Mouse (Mus musculus): ENCODE measurements around the gene Gm45208. TPM values are rescaled to one million over a fixed set of nuclear protein-coding genes. Genes with fewer than 3 reads are reported as not detected.

The Gm45208 gene
- polyA plus RNA-seq, 1 experiment from 2014 or later, result 0.47 TPM

- Histone ChIP-seq H3K4me3 (ENCODE audit: low read depth, low read length) (peak overlapping the region; percentile 47), H3K27me3 (ENCODE audit: control insufficient read depth, insufficient read depth, low read length) (no peaks in the 10 kb centered on the region), H3K4me2 (ENCODE audit: low read depth, low read length) (peak overlapping the region; percentile 57), H3K27ac (ENCODE audit: low read depth, low read length) (peak overlapping the region; percentile 55), H3K36me3 (ENCODE audit: control insufficient read depth, insufficient read depth, low read length) (no peaks in the 10 kb centered on the region), H3K9ac (replicated peaks; ENCODE audit: low read depth, low read length) (peak overlapping the region; percentile 17), H3K9me3 (ENCODE audit: control insufficient read depth, low read length) (no peaks in the 10 kb centered on the region), H3K4me1 (ENCODE audit: control insufficient read depth, insufficient read depth, low read length) (0 out of 2 replicates have a peak, but pooled peaks cover 5% of the 10 kb centered on the region)
- 17% methylated on average over 11 of the region's 11 CpGs for WGBS
- no peak for ATAC-seq (ENCODE audit: low read depth)
Observed at GRCm38 (mm10) chrX:7722282-7722611, 202 bp downstream of the Gm45208 start.

GRCm38 (mm10) chrX:7722691-7723090, 646 bp downstream of the Gm45208 start:
- Histone ChIP-seq H3K4me1 (ENCODE audit: control insufficient read depth, insufficient read depth, low read length) (0 out of 2 replicates have a peak, but pooled peaks cover 5% of the 10 kb centered on the region), H3K27ac (ENCODE audit: low read depth, low read length) (no peak overlapping the region), H3K9me3 (ENCODE audit: control insufficient read depth, low read length) (no peaks in the 10 kb centered on the region), H3K9ac (replicated peaks; ENCODE audit: low read depth, low read length) (peak overlapping the region; percentile 17), H3K4me2 (ENCODE audit: low read depth, low read length) (peak overlapping the region; percentile 57), H3K27me3 (ENCODE audit: control insufficient read depth, insufficient read depth, low read length) (no peaks in the 10 kb centered on the region), H3K36me3 (ENCODE audit: control insufficient read depth, insufficient read depth, low read length) (no peaks in the 10 kb centered on the region), H3K4me3 (ENCODE audit: low read depth, low read length) (peak overlapping the region; percentile 47)
- WGBS, result 31% methylated on average over 4 of the region's 4 CpGs
- ATAC-seq (ENCODE audit: low read depth), result no peak

- H3K4me3 ChIP-seq (ENCODE audit: low read depth, low read length), result no peak overlapping the region
- no peak overlapping the region for H3K4me2 ChIP-seq (ENCODE audit: low read depth, low read length)
- no peak overlapping the region for H3K9ac ChIP-seq (replicated peaks; ENCODE audit: low read depth, low read length)
- no peak overlapping the region for H3K27ac ChIP-seq (ENCODE audit: low read depth, low read length)
- no peaks in the 10 kb centered on the region for H3K36me3 ChIP-seq (ENCODE audit: control insufficient read depth, insufficient read depth, low read length)
- H3K4me1 ChIP-seq (ENCODE audit: control insufficient read depth, insufficient read depth, low read length), result 0 out of 2 replicates have a peak, but pooled peaks cover 5% of the 10 kb centered on the region
- no peaks in the 10 kb centered on the region for H3K27me3 ChIP-seq (ENCODE audit: control insufficient read depth, insufficient read depth, low read length)
- no peak for ATAC-seq (ENCODE audit: low read depth)
- no peaks in the 10 kb centered on the region for H3K9me3 ChIP-seq (ENCODE audit: control insufficient read depth, low read length)
- 86% methylated on average over 7 of the region's 7 CpGs for WGBS
Observed at GRCm38 (mm10) chrX:7724135-7724534, 2.1 kb downstream of the Gm45208 start.

DNA sequence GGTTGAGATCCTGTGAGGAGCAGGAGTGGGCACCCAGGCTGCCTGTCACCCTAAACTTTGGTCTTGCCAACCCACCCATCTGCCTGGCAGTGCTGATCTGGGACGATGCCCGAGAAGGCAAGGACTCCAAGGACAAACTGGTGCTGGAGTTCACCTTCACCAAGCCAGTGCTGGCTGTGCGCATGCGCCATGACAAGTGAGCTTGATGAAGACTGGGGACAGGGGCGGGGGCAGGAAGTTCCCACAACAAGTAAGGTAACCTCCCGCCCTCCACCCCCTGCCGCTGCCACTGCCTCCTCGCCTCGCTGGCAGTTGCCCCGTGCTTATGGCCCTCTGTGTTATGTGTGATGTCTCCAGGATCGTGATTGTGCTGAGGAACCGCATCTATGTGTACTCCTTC, 3.8 kb downstream of the Gm45208 start:
- 82% methylated on average over 8 of the region's 12 CpGs for WGBS
- H3K9ac ChIP-seq (replicated peaks; ENCODE audit: low read depth, low read length), result no peak overlapping the region
- H3K4me2 ChIP-seq (ENCODE audit: low read depth, low read length), result no peak overlapping the region
- 0 out of 2 replicates have a peak, but pooled peaks cover 5% of the 10 kb centered on the region for H3K4me1 ChIP-seq (ENCODE audit: control insufficient read depth, insufficient read depth, low read length)
- no peak overlapping the region for H3K4me3 ChIP-seq (ENCODE audit: low read depth, low read length)
- H3K27ac ChIP-seq (ENCODE audit: low read depth, low read length), result no peak overlapping the region
- no peak for ATAC-seq (ENCODE audit: low read depth)
- no peaks in the 10 kb centered on the region for H3K27me3 ChIP-seq (ENCODE audit: control insufficient read depth, insufficient read depth, low read length)
- no peaks in the 10 kb centered on the region for H3K9me3 ChIP-seq (ENCODE audit: control insufficient read depth, low read length)
- H3K36me3 ChIP-seq (ENCODE audit: control insufficient read depth, insufficient read depth, low read length), result no peaks in the 10 kb centered on the region

DNA sequence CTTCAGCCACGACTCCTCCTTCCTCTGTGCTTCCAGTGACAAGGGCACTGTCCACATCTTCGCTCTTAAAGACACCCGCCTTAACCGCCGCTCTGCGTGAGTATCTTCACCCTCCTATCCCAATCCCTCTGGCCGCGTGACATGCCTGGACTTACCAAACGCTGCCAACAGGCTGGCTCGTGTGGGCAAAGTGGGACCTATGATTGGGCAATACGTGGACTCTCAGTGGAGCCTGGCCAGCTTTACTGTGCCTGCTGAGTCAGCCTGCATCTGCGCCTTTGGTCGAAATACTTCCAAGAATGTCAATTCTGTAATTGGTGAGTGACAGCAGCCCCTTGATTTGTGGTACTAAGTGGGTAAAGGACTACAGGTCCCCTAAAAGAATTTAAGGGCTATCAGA, 5.1 kb downstream of the Gm45208 start:
- H3K36me3 ChIP-seq (ENCODE audit: control insufficient read depth, insufficient read depth, low read length), result no peaks in the 10 kb centered on the region
- H3K27ac ChIP-seq (ENCODE audit: low read depth, low read length), result no peak overlapping the region
- H3K4me1 ChIP-seq (ENCODE audit: control insufficient read depth, insufficient read depth, low read length), result 0 out of 2 replicates have a peak, but pooled peaks cover 5% of the 10 kb centered on the region
- H3K4me2 ChIP-seq (ENCODE audit: low read depth, low read length), result no peak overlapping the region
- WGBS, result 93% methylated on average over 13 of the region's 13 CpGs
- no peaks in the 10 kb centered on the region for H3K27me3 ChIP-seq (ENCODE audit: control insufficient read depth, insufficient read depth, low read length)
- H3K9me3 ChIP-seq (ENCODE audit: control insufficient read depth, low read length), result no peaks in the 10 kb centered on the region
- ATAC-seq (ENCODE audit: low read depth), result no peak
- no peak overlapping the region for H3K9ac ChIP-seq (replicated peaks; ENCODE audit: low read depth, low read length)
- H3K4me3 ChIP-seq (ENCODE audit: low read depth, low read length), result no peak overlapping the region

DNA sequence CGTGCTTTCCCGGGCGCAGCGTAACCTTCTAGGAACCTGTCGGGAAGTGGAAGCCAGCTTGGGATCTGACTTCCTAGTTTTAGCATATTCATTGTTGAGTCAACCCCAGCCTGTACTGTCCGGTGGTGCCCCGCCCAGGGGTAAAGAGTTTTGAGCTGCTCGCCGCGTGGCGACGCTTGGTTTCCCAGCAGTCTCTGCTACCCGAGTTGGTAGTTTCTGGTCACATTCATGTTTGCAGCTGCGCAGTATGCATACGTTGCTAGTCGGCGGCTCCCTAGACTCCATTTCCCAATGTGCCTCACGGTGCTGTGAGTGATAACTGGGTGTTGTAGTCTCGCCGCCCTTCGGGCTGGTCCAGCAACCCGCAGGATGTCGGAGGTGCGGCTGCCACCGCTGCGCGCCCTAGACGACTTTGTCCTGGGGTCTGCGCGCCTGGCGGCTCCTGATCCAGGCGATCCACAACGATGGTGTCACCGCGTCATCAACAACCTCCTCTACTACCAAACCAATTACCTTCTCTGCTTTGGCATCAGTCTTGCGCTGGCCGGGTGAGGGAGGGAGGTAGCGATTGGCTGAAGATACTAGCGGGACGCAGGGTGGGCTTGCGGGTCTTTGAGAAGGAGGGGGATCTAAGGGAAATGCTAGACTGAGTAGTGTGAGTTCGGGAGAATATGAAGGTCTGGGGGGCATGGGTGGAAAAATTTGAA, 6.3 kb downstream of the Gm45208 start, which contains the start of gene Praf2:
Praf2 (plus strand) TSS at position 225 of the 707 bp plus-strand sequence.
- Histone ChIP-seq H3K4me2 (ENCODE audit: low read depth, low read length) (peak within 1 kb of the TSS; percentile 53), H3K9me3 (ENCODE audit: control insufficient read depth, low read length) (no peaks in the 10 kb centered on the region), H3K27ac (ENCODE audit: low read depth, low read length) (peak within 1 kb of the TSS; percentile 73), H3K36me3 (ENCODE audit: control insufficient read depth, insufficient read depth, low read length) (no peaks in the 10 kb centered on the region), H3K27me3 (ENCODE audit: control insufficient read depth, insufficient read depth, low read length) (no peaks in the 10 kb centered on the region), H3K4me1 (ENCODE audit: control insufficient read depth, insufficient read depth, low read length) (no peaks in the 10 kb centered on the region), H3K9ac (replicated peaks; ENCODE audit: low read depth, low read length) (peak within 1 kb of the TSS; percentile 50), H3K4me3 (ENCODE audit: low read depth, low read length) (peak within 1 kb of the TSS; percentile 39)
- WGBS, result 15% methylated on average over 42 of the region's 42 CpGs
- peak; percentile 94 for ATAC-seq (ENCODE audit: low read depth)

DNA sequence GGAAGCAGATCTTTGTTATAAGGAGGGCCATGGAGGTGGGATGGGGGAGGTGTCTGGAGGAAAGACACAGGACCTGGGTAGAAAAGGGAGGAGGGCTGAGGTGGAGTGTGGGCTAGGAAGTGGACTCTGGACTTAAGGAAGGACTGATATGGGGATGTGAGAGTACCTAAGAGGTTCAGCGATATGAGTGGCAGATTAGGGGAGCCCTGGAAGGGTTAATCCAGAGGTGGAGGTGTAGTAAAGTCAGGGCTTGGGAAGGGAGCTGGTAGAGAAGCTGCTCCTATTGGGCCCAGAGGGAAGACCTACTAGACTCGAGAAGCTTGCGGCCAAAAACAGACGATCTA, 6.8 kb downstream of the Gm45208 start:
- peak overlapping the region; percentile 53 for H3K4me2 ChIP-seq (ENCODE audit: low read depth, low read length)
- no peaks in the 10 kb centered on the region for H3K36me3 ChIP-seq (ENCODE audit: control insufficient read depth, insufficient read depth, low read length)
- peak overlapping the region; percentile 39 for H3K4me3 ChIP-seq (ENCODE audit: low read depth, low read length)
- H3K27me3 ChIP-seq (ENCODE audit: control insufficient read depth, insufficient read depth, low read length), result no peaks in the 10 kb centered on the region
- 25% methylated on average over 4 of the region's 4 CpGs for WGBS
- H3K9me3 ChIP-seq (ENCODE audit: control insufficient read depth, low read length), result no peaks in the 10 kb centered on the region
- H3K9ac ChIP-seq (replicated peaks; ENCODE audit: low read depth, low read length), result peak overlapping the region; percentile 50
- H3K4me1 ChIP-seq (ENCODE audit: control insufficient read depth, insufficient read depth, low read length), result no peaks in the 10 kb centered on the region
- peak overlapping the region; percentile 73 for H3K27ac ChIP-seq (ENCODE audit: low read depth, low read length)
- ATAC-seq (ENCODE audit: low read depth), result no peak

DNA sequence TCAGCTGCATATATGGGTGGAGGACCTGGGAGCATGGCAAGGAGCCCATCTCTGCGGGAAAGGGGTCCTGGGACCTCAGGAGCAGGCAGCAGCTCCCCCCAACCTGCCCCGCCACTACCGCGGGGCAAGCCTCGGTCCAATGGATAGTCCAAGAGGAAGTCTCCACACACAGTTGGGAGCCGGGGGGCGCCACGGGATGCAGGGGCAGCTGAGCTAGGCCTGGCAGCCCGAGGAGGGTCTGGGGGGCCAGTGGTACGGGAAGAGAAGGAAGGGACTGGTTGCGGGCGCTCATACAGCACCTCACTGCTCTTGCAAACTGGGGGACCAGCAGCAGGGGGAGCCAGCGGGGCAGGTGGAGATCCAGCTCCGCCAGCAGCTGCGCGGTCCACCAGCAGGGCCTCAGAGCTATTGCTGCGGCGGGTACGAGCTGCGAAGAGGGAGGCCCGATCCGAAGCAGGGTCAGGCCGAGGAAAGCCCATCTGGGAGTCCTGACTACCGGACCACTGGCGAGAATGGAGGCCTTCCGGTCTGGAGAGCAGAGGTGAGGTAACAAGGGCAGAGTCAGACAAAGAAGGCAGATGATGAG, 11.6 kb downstream of the Gm45208 start:
- H3K9me3 ChIP-seq (ENCODE audit: control insufficient read depth, low read length), result no peaks in the 10 kb centered on the region
- no peak overlapping the region for H3K9ac ChIP-seq (replicated peaks; ENCODE audit: low read depth, low read length)
- no peaks in the 10 kb centered on the region for H3K27me3 ChIP-seq (ENCODE audit: control insufficient read depth, insufficient read depth, low read length)
- ATAC-seq (ENCODE audit: low read depth), result no peak
- no peak overlapping the region for H3K27ac ChIP-seq (ENCODE audit: low read depth, low read length)
- no peak overlapping the region for H3K4me2 ChIP-seq (ENCODE audit: low read depth, low read length)
- H3K4me3 ChIP-seq (ENCODE audit: low read depth, low read length), result no peak overlapping the region
- no peaks in the 10 kb centered on the region for H3K4me1 ChIP-seq (ENCODE audit: control insufficient read depth, insufficient read depth, low read length)
- WGBS, result 43% methylated on average over 25 of the region's 26 CpGs
- H3K36me3 ChIP-seq (ENCODE audit: control insufficient read depth, insufficient read depth, low read length), result no peaks in the 10 kb centered on the region

- no peaks in the 10 kb centered on the region for H3K27me3 ChIP-seq (ENCODE audit: control insufficient read depth, insufficient read depth, low read length)
- H3K27ac ChIP-seq (ENCODE audit: low read depth, low read length), result no peak overlapping the region
- H3K4me1 ChIP-seq (ENCODE audit: control insufficient read depth, insufficient read depth, low read length), result no peaks in the 10 kb centered on the region
- H3K4me3 ChIP-seq (ENCODE audit: low read depth, low read length), result no peak overlapping the region
- H3K9ac ChIP-seq (replicated peaks; ENCODE audit: low read depth, low read length), result no peak overlapping the region
- WGBS, result 75% methylated on average over 11 of the region's 14 CpGs
- ATAC-seq (ENCODE audit: low read depth), result no peak
- H3K36me3 ChIP-seq (ENCODE audit: control insufficient read depth, insufficient read depth, low read length), result no peaks in the 10 kb centered on the region
- H3K4me2 ChIP-seq (ENCODE audit: low read depth, low read length), result no peak overlapping the region
- no peaks in the 10 kb centered on the region for H3K9me3 ChIP-seq (ENCODE audit: control insufficient read depth, low read length)
Observed at GRCm38 (mm10) chrX:7739336-7740081, 17.5 kb downstream of the Gm45208 start.

All from neural tube, embryonic 14.5 days (tissue).